Mouse (Mus musculus) stomach, postnatal 0 days (tissue): Measurements from ENCODE around the gene Tnc. TPM values are rescaled to one million over a fixed set of nuclear protein-coding genes. Genes with fewer than 3 reads are reported as not detected.
A peak's percentile ranks its signal among the peaks of the same experiment; 100 is the strongest.

Experiments used
- ATAC-seq: fragments of 200-750 bp; cut with Nextera tagmentation; 2 replicates; pipeline ENCODE4 v1.8.0; 2017; ENCODE audit not compliant: low FRiP score, low TSS enrichment
- DNase-seq: peaks from one replicate; pipeline ENCODE4 v3.0.0-alpha.2; 2016; ENCODE audit warnings: low spot score
- H3K27ac ChIP-seq: fragments of 300-500 bp; sonication (generic); replicated peaks from 2 replicates; pipeline ENCODE4 v1.5.1; 2014; ENCODE audit warnings: mild to moderate bottlenecking, control low read depth
- H3K27me3 ChIP-seq: fragments of 300-500 bp; sonication (generic); 2 replicates; pipeline ENCODE4 v1.6.1; 2014; ENCODE audit warnings: low read length; ENCODE audit not compliant: control insufficient read depth, insufficient read depth
- H3K36me3 ChIP-seq: fragments of 300-500 bp; sonication (generic); 2 replicates; pipeline ENCODE4 v1.6.1; 2014; ENCODE audit warnings: low read length, mixed read lengths; ENCODE audit not compliant: control insufficient read depth, insufficient read depth
- H3K4me1 ChIP-seq: fragments of 300-500 bp; sonication (generic); replicated peaks from 2 replicates; pipeline ENCODE4 v1.6.1; 2014; ENCODE audit warnings: antibody characterized with exemption; ENCODE audit not compliant: control insufficient read depth, insufficient read depth
- H3K4me2 ChIP-seq: fragments of 300-500 bp; sonication (generic); replicated peaks from 2 replicates; pipeline ENCODE4 v1.6.1; 2014; ENCODE audit warnings: low read depth, mild to moderate bottlenecking, control low read depth, moderate library complexity
- H3K4me3 ChIP-seq: fragments of 300-500 bp; sonication (generic); 2 replicates; pipeline ENCODE4 v1.5.1; 2014; ENCODE audit warnings: low read depth, low read length, control low read depth
- H3K9ac ChIP-seq: fragments of 300-500 bp; sonication (generic); 2 replicates; pipeline ENCODE4 v1.6.1; 2014; ENCODE audit warnings: mild to moderate bottlenecking, low read length, control low read depth, mixed read lengths
- H3K9me3 ChIP-seq: fragments of 300-500 bp; sonication (generic); 2 replicates; pipeline ENCODE4 v1.6.1; 2016; ENCODE audit warnings: low read length; ENCODE audit not compliant: control insufficient read depth
- CTCF ChIP-seq: IDR thresholded peaks from 2 replicates; pipeline ENCODE4 v1.5.1; 2016; ENCODE audit warnings: antibody characterized with exemption, low read depth, mild to moderate bottlenecking, moderate library complexity
- EP300 ChIP-seq: optimal IDR thresholded peaks from 2 replicates; pipeline ENCODE3; 2016; ENCODE audit warnings: antibody characterized with exemption
- WGBS: fragments of 180-500 bp; shearing (Covaris S2); extraction: QIAGEN DNeasy Blood & Tissue Kit; methylation state at CpG from one replicate; pipeline ENCODE4 v1.1.7; 2014; 5-methylcytosine and 5-hydroxymethylcytosine counted together
- polyA plus RNA-seq: library from polyadenylated mRNA; unstranded; fragments of >200 nt; fragmentation: Nextera tagmentation; extraction: Ambion mirVana; gene quantifications from 2 replicates; pipeline ENCODE4 v1.2.1, GENCODE M21; 2015

Gene Tnc
- polyA plus RNA-seq: 19.9 and 24.1 TPM in 2 replicates

GRCm38 (mm10) chr4:64046831-64047493 lies at the start of gene Tnc:
TSS of gene Tnc (minus strand) at chr4:64047015.
- peak within 1 kb of the TSS; percentile 63 for H3K27ac ChIP-seq
- no peaks in the 10 kb centered on the region for H3K36me3 ChIP-seq
- WGBS: under 1% methylated on average over 26 of the region's 26 CpGs
- H3K4me3 ChIP-seq: peak within 1 kb of the TSS; percentile 45
- ATAC-seq (peak; percentile 81), DNase-seq (peak; percentile 62)
- no peak for TF ChIP-seq CTCF
- TF ChIP-seq EP300: no peak
- H3K27me3 ChIP-seq: no peaks in the 10 kb centered on the region
- no peaks in the 10 kb centered on the region for H3K9me3 ChIP-seq
- H3K4me1 ChIP-seq: no peaks in the 10 kb centered on the region
- H3K9ac ChIP-seq: peak within 1 kb of the TSS; percentile 63
- peak within 1 kb of the TSS; percentile 52 for H3K4me2 ChIP-seq

GRCm38 (mm10) chr4:64094221-64094620 lies 47.4 kb upstream of the Tnc start:
- H3K9me3 ChIP-seq: no peaks in the 10 kb centered on the region
- DNase-seq (no peak), ATAC-seq (no peak)
- H3K4me2 ChIP-seq: no peak overlapping the region
- no peak overlapping the region for H3K9ac ChIP-seq
- no peak overlapping the region for H3K27ac ChIP-seq
- no peaks in the 10 kb centered on the region for H3K36me3 ChIP-seq
- TF ChIP-seq EP300 (no peak), CTCF (no peak)
- H3K4me3 ChIP-seq: no peak overlapping the region
- no peaks in the 10 kb centered on the region for H3K4me1 ChIP-seq
- 81% methylated on average over 5 of the region's 5 CpGs for WGBS
- no peaks in the 10 kb centered on the region for H3K27me3 ChIP-seq

DNA sequence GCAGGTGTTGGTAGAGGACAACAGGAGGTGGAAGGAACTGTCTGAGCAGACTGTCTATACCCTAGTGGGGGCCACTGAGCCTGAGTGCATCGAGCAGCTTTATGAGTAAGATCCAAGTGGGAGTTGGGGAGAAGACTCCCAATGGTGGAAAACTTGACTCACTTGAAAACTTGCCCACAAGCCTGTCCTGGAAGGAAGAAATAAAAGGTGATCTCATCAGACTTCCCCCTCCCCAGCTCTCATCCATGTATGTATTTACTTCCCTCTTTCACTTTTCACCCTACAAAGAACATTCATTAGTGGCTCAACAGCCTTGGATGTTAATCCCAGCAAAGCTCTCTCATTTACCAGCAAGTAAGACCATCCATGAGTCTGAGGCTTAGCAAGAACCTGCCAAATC lies 46.0 kb upstream of the Tnc start:
- Histone ChIP-seq H3K9ac (no peak overlapping the region), H3K27me3 (no peaks in the 10 kb centered on the region), H3K36me3 (no peaks in the 10 kb centered on the region), H3K4me1 (no peaks in the 10 kb centered on the region), H3K4me3 (no peak overlapping the region), H3K4me2 (no peak overlapping the region), H3K27ac (no peak overlapping the region), H3K9me3 (no peaks in the 10 kb centered on the region)
- DNase-seq (no peak), ATAC-seq (no peak)
- TF ChIP-seq CTCF (no peak), EP300 (no peak)
- 62% methylated on average over 1 of the region's 1 CpGs for WGBS

GRCm38 (mm10) chr4:64089378-64089777 lies 42.6 kb upstream of the Tnc start:
- no peak overlapping the region for H3K4me2 ChIP-seq
- H3K9ac ChIP-seq: no peak overlapping the region
- ATAC-seq (no peak), DNase-seq (no peak)
- H3K36me3 ChIP-seq: no peaks in the 10 kb centered on the region
- no peak overlapping the region for H3K4me3 ChIP-seq
- no peaks in the 10 kb centered on the region for H3K27me3 ChIP-seq
- TF ChIP-seq CTCF (no peak), EP300 (no peak)
- no peaks in the 10 kb centered on the region for H3K4me1 ChIP-seq
- H3K9me3 ChIP-seq: no peaks in the 10 kb centered on the region
- WGBS: 78% methylated on average over 2 of the region's 2 CpGs
- H3K27ac ChIP-seq: no peak overlapping the region

DNA sequence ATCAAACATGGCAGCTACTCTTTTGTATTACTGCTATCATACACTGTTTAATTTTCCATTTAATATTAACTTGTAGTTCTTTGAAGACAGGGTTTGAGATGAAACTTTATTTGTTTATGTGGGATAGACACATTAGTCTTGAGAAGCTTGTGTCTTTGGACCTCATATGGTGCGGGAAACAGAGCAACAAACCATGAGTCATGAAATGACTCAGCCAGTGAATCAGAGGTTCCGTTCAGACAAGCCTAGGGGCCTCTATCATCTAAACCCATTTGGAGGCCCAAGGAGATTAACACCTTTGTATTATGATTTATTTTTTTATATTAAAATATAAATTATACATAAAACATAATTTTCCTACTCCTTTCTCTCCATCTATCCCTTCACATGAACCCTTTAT lies 40.9 kb upstream of the Tnc start:
- H3K4me1 ChIP-seq: no peaks in the 10 kb centered on the region
- H3K9me3 ChIP-seq: no peaks in the 10 kb centered on the region
- DNase-seq: no peak
- H3K27ac ChIP-seq: no peak overlapping the region
- TF ChIP-seq EP300: no peak
- 49% methylated on average over 2 of the region's 2 CpGs for WGBS
- no peaks in the 10 kb centered on the region for H3K27me3 ChIP-seq
- no peak overlapping the region for H3K9ac ChIP-seq
- H3K4me2 ChIP-seq: no peak overlapping the region
- no peaks in the 10 kb centered on the region for H3K36me3 ChIP-seq
- no peak for ATAC-seq
- H3K4me3 ChIP-seq: no peak overlapping the region

- Histone ChIP-seq H3K4me2 (no peak overlapping the region), H3K4me3 (no peak overlapping the region), H3K4me1 (no peaks in the 10 kb centered on the region), H3K27ac (no peak overlapping the region), H3K9ac (no peak overlapping the region), H3K36me3 (no peaks in the 10 kb centered on the region), H3K9me3 (no peaks in the 10 kb centered on the region), H3K27me3 (no peaks in the 10 kb centered on the region)
- TF ChIP-seq CTCF (no peak), EP300 (no peak)
- DNase-seq: no peak
- WGBS: 79% methylated on average over 1 of the region's 1 CpGs
- ATAC-seq: no peak
These were observed 39.3 kb upstream of the Tnc start for GRCm38 (mm10) chr4:64085993-64086567.
